Mouse (Mus musculus): Measurements from ENCODE around the gene Olfr1371.

DNA sequence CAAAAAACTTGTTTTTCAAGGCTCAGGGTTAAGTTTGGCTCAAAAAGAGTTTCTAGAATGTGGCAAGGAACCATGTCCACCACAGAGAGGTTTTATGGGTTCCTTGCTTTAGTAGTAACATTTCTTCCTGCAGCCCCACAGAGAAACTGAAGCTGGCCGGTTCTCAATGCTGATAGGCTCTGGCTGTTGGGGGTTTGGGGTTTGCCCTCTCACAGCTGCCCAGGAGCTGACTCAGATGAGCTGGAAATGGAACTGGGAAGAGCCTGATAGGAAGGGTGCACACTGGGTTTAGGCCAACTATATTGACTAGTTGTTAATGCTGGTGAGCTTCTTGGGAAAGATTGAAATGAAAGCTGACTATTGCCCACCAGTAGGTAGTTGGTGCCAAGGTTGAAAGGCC, 38.9 kb upstream of the Olfr1371 start:
- TF ChIP-seq CTCF (conservative IDR thresholded peaks at IDR 0.05 in 1 of 2, IDR thresholded peaks at IDR 0.05 in 1 of 2; ENCODE audit: low read depth in 2 of 2, low read length in 2 of 2): no peak
- TF ChIP-seq POLR2A (IDR thresholded peaks at IDR 0.05; ENCODE audit: low read depth, low read length): no peak
- TF ChIP-seq EP300 (IDR thresholded peaks at IDR 0.05; ENCODE audit: low read length): no peak
- no peak for TF ChIP-seq HCFC1 (IDR thresholded peaks at IDR 0.05; ENCODE audit: low read depth, low read length)
- no peak for TF ChIP-seq RAD21 (IDR thresholded peaks at IDR 0.05; ENCODE audit: low read depth, low read length)
- no peak for TF ChIP-seq ZMIZ1 (IDR thresholded peaks at IDR 0.05; ENCODE audit: low read depth, low read length)
- TF ChIP-seq ZNF384 (IDR thresholded peaks at IDR 0.05; ENCODE audit: low read depth, low read length): no peak
- TF ChIP-seq CHD1 (IDR thresholded peaks at IDR 0.05; ENCODE audit: low read depth, low read length): no peak
- TF ChIP-seq USF1 (IDR thresholded peaks at IDR 0.05; ENCODE audit: low read depth, low read length): no peak
